Comparison of ENCODE assay signal across 15 mouse cellular contexts in the genomic region with DNA sequence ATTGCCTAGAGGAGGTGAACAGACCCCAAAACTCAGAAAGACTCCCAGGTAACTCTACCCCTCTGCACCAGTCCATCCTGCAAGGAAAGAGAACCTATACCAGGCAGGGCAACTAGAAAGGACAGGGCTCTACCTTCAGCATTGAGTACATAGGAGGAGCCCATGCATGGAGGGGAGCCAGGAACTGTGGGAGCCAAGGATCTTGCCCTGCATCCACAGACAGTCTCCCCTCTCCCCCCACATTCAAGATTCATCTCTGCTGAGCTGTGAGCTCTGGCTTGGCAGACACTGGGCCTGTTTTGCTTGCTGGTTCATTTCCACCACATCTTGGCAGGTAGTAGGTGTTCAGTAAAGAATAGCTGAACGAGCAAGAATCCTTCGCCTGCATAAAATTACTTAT.
"Had no signal": no experiment of that assay in that cellular context is flagged by ENCODE, and none has a peak within 500 bp of the region (broad histone marks: within the 10 kb centered on the region; RNA-seq: fewer than 3 reads in every experiment).

No protein-coding gene starts in this region.

- DNase-seq: gastrocnemius, postnatal 14 days; gastrocnemius, postnatal 36 days; heart, adult 11 months; heart, adult 2 months; heart, postnatal 14 days; heart, postnatal 36 days; kidney, adult 11 months; kidney, adult 2 months; kidney, adult 9 months; kidney, postnatal 14 days; kidney, postnatal 36 days; liver; liver, embryonic 13.5 days had no signal

- ATAC-seq: hindbrain, postnatal 0 days; intestine, embryonic 16.5 days had no signal
